In genomic region chr1:193503624-193504325, GRCm38 (mm10) we compare ENCODE assay signal across 9 mouse cellular contexts.
A peak's percentile ranks its signal among the peaks of the same experiment; 100 is the strongest.
DNase-seq lines count a peak whose midpoint lies in the region; ATAC-seq and TF ChIP-seq lines count a peak whose summit lies in the region.
"Had no signal": no experiment of that assay in that cellular context is flagged by ENCODE, and none has a peak within 500 bp of the region (broad histone marks: within the 10 kb centered on the region; RNA-seq: fewer than 3 reads in every experiment).

No protein-coding gene starts in this region.

- H3K9me3 ChIP-seq in forebrain, embryonic 10.5 days, result no peaks in the 10 kb centered on the region
- no peaks in the 10 kb centered on the region for H3K9me3 ChIP-seq in hindbrain, postnatal 0 days (ENCODE audit: low read length)
- H3K9me3 ChIP-seq in midbrain, embryonic 10.5 days (replicated peaks), result no peaks in the 10 kb centered on the region
- H3K9me3 ChIP-seq in stomach, postnatal 0 days (ENCODE audit: control insufficient read depth, low read length), result no peaks in the 10 kb centered on the region

- peak; percentile 25 for DNase-seq in heart, adult 11 months
- no peak for DNase-seq in heart, postnatal 25 days (ENCODE audit: low spot score)
- peak; percentile 79 for DNase-seq in brain, embryonic 14.5 days (ENCODE audit: low read depth)
- DNase-seq in forebrain, embryonic 10.5 days (ENCODE audit: extremely low spot score, low spot score), result peak; percentile 37
- peak; percentile 73 for DNase-seq in hindbrain, postnatal 0 days (ENCODE audit: low spot score)
- peak; percentile 70 to 74 for DNase-seq in left cerebral cortex, adult 18-20 months (ENCODE audit: low spot score in 2 of 2)
- DNase-seq in midbrain, embryonic 10.5 days (ENCODE audit: low spot score), result peak; percentile 56
- DNase-seq in stomach, postnatal 0 days (ENCODE audit: low spot score), result peak; percentile 65

- no peaks in the 10 kb centered on the region for H3K27me3 ChIP-seq in forebrain, embryonic 10.5 days (ENCODE audit: poor library complexity, severe bottlenecking)
- no peaks in the 10 kb centered on the region for H3K27me3 ChIP-seq in hindbrain, postnatal 0 days (ENCODE audit: insufficient read depth, low read length)
- no peaks in the 10 kb centered on the region for H3K27me3 ChIP-seq in midbrain, embryonic 10.5 days (ENCODE audit: low read depth, poor library complexity, severe bottlenecking)
- no peaks in the 10 kb centered on the region for H3K27me3 ChIP-seq in stomach, postnatal 0 days (ENCODE audit: control insufficient read depth, insufficient read depth, low read length)

- H3K27ac ChIP-seq in forebrain, embryonic 10.5 days, result no peak overlapping the region
- H3K27ac ChIP-seq in hindbrain, postnatal 0 days, result no peak overlapping the region
- no peak overlapping the region for H3K27ac ChIP-seq in midbrain, embryonic 10.5 days (replicated peaks)
- H3K27ac ChIP-seq in stomach, postnatal 0 days (replicated peaks), result no peak overlapping the region
- H3K27ac ChIP-seq: macrophage had no signal

- H3K36me3 ChIP-seq in forebrain, embryonic 10.5 days (replicated peaks), result no peaks in the 10 kb centered on the region
- H3K36me3 ChIP-seq in hindbrain, postnatal 0 days (ENCODE audit: insufficient read depth, low read length), result no peaks in the 10 kb centered on the region
- no peaks in the 10 kb centered on the region for H3K36me3 ChIP-seq in midbrain, embryonic 10.5 days
- H3K36me3 ChIP-seq in stomach, postnatal 0 days (ENCODE audit: control insufficient read depth, insufficient read depth, low read length), result no peaks in the 10 kb centered on the region

- peak; percentile 35; the same call in 1 of the 2 replicates for ATAC-seq in hindbrain, postnatal 0 days
- ATAC-seq in stomach, postnatal 0 days (ENCODE audit: low FRiP score, low TSS enrichment), result peak; percentile 62

- H3K4me2 ChIP-seq in hindbrain, postnatal 0 days (ENCODE audit: low read depth, low read length), result no peak overlapping the region
- H3K4me2 ChIP-seq in stomach, postnatal 0 days (replicated peaks; ENCODE audit: low read depth), result no peak overlapping the region

- TF ChIP-seq POLR2A in brain, embryonic 14.5 days (IDR thresholded peaks at IDR 0.05; ENCODE audit: borderline replicate concordance, extremely low read depth, insufficient read depth, insufficient read length, poor library complexity, severe bottlenecking), result no peak

- H3K4me1 ChIP-seq in forebrain, embryonic 10.5 days, result peaks cover 21% of the 10 kb centered on the region
- H3K4me1 ChIP-seq in hindbrain, postnatal 0 days (ENCODE audit: insufficient read depth, low read length), result no peaks in the 10 kb centered on the region
- peaks cover 13% of the 10 kb centered on the region; the same call in 1 of the 2 replicates for H3K4me1 ChIP-seq in midbrain, embryonic 10.5 days
- no peaks in the 10 kb centered on the region for H3K4me1 ChIP-seq in stomach, postnatal 0 days (replicated peaks; ENCODE audit: control insufficient read depth, insufficient read depth)

- 33% methylated on average over 3 of the region's 3 CpGs for WGBS in forebrain, embryonic 10.5 days
- WGBS in hindbrain, postnatal 0 days, result 39% methylated on average over 3 of the region's 3 CpGs
- 30% methylated on average over 3 of the region's 3 CpGs for WGBS in midbrain, embryonic 10.5 days
- 28% methylated on average over 3 of the region's 3 CpGs for WGBS in stomach, postnatal 0 days

- intact Hi-C loops in heart, postnatal 25 days (cut with DNase I), result loop anchor here (5.0 kb wide), 1 partner anchor 199 kb away; no protein-coding TSS in a partner anchor

- H3K9ac ChIP-seq in hindbrain, postnatal 0 days (replicated peaks; ENCODE audit: low read length), result no peak overlapping the region
- no peak overlapping the region for H3K9ac ChIP-seq in stomach, postnatal 0 days (ENCODE audit: low read length)

- no peak overlapping the region for H3K4me3 ChIP-seq in forebrain, embryonic 10.5 days
- no peak overlapping the region for H3K4me3 ChIP-seq in hindbrain, postnatal 0 days (ENCODE audit: low read length)
- no peak overlapping the region for H3K4me3 ChIP-seq in midbrain, embryonic 10.5 days
- no peak overlapping the region for H3K4me3 ChIP-seq in stomach, postnatal 0 days (ENCODE audit: low read depth, low read length)

- peak; percentile 78; the same call in 1 of the 2 replicates for TF ChIP-seq CTCF in brain, embryonic 14.5 days (IDR thresholded peaks at IDR 0.05; ENCODE audit: borderline replicate concordance, extremely low read depth, insufficient read depth, insufficient read length)
- peak; percentile 89 for TF ChIP-seq CTCF in hindbrain, postnatal 0 days (IDR thresholded peaks at IDR 0.05; ENCODE audit: low read depth)
- TF ChIP-seq CTCF in stomach, postnatal 0 days (IDR thresholded peaks at IDR 0.05; ENCODE audit: low read depth), result peak; percentile 91

- no peak for TF ChIP-seq EP300 in stomach, postnatal 0 days (optimal IDR thresholded peaks at IDR 0.05)
